Mouse (Mus musculus) heart, postnatal 14 days (tissue): ENCODE data around the gene Pam. TPM values are rescaled to one million over a fixed set of nuclear protein-coding genes. Genes with fewer than 3 reads are reported as not detected.

ENCODE experiments used
- DNase-seq, 2 experiments: peaks; one replicate each; pipeline ENCODE4 v3.0.0; 2021 to 2022
- intact Hi-C: fragments of 180-260 bp; cut with DNase I; formaldehyde crosslinking; loops from one replicate; pipeline ENCODE4 v1.15.1; 2025
- total RNA-seq, 2 experiments: library from RNA; stranded (reverse); gene quantifications; 2 replicates each; pipeline ENCODE4 v1.2.3; 2021

Gene Pam
- total RNA-seq, 2 experiments from 2014 or later, result 474 to 583 TPM

DNA sequence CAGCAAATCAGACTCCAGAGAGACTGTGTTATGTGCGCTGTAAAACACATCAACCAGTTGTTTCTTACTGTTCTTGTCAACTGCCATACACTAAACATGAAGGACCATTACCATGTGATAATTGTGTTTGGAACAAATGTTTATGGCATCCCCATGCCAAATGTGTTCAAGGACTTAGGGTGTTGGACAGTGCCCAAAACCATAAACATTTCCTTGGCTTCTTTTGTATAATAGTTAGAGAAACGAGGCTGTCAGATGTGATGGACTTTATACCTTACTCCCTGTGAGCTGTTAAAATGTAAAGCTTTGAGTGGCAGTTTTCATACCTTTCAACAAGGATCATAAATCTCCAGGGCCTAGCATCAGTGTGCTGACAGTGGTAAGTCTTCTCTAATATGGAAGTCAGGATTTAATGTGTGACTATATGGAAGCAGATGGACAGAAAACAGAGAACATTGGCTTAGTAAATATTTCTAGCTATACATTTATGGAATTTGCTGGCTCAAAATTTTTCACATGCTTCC, 169.4 kb downstream of the Pam start:
- no peak for DNase-seq
- intact Hi-C loops, result no loop called here

DNA sequence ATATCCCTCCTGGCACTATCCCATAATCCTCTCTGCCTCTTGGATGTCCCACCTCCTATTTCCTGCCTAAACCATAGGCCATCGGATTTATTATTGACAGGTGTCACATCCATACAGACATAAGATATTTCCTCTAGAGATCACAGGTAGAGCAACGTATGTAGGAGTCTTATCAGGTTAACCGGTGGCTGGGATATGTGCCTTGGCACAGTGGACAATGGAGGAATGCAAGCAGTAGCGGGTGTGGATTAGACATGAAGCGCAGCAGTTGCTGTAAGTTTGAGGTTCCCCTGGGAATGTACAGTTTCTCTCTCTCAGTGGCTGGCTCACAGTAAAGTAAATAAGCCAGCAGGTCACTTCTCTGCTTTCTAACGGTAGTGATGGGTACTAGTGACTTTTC, 173.1 kb downstream of the Pam start:
- intact Hi-C loops, result loop anchor here (5.0 kb wide), 1 partner anchor 55 kb away; no protein-coding TSS in a partner anchor
- DNase-seq, result no peak

- intact Hi-C loops, result loop anchor here (5.0 kb wide), 1 partner anchor 55 kb away; no protein-coding TSS in a partner anchor
- DNase-seq, result no peak
Measured at GRCm38 (mm10) chr1:97921886-97922285, 173.6 kb downstream of the Pam start.

GRCm38 (mm10) chr1:97918495-97918894, 177.0 kb downstream of the Pam start:
- intact Hi-C loops, result no loop called here
- DNase-seq, result peak; percentile 16 to 17

DNA sequence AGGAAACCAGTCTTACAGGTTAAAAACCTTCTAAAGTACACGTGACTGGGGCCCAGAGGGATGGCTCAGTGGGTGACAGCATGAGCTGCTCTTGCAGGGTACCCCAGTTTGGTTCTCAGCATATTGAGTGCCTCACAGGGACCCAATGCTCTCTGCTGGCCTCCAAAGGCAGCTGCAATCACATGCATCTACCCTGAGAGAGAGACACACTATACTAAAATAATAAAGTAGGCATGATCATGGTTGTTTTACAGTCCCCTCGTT, 178.5 kb downstream of the Pam start:
- intact Hi-C loops, result no loop called here
- DNase-seq, result no peak

- intact Hi-C loops, result no loop called here
- no peak for DNase-seq
Measured at GRCm38 (mm10) chr1:97916218-97916970, 179.1 kb downstream of the Pam start.

GRCm38 (mm10) chr1:97915726-97916125, 179.7 kb downstream of the Pam start:
- DNase-seq, result no peak
- intact Hi-C loops, result no loop called here

- intact Hi-C loops, result no loop called here
- no peak for DNase-seq
Measured at GRCm38 (mm10) chr1:97910874-97911273, 184.6 kb downstream of the Pam start.

DNA sequence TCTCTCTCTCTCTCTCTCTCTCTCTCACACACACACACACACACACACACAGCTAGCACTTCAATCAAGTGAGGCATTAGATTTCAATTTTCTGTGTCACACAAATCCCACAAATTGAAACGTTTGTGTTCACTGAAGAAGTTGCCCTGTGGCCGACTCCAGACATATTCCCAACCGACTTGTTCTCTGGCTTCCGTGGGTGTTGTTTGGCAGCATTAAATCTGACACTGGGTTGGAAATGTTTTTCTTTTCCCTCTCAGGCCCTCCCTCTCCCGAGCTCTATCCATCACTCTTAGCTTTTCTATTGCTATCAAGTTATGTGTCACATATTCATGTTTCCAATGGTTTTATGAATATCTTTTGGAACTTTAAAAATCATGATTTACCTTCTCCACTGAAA, 185.9 kb downstream of the Pam start:
- intact Hi-C loops, result no loop called here
- no peak for DNase-seq

GRCm38 (mm10) chr1:97908736-97909135, 186.7 kb downstream of the Pam start:
- intact Hi-C loops, result no loop called here
- no peak for DNase-seq

DNA sequence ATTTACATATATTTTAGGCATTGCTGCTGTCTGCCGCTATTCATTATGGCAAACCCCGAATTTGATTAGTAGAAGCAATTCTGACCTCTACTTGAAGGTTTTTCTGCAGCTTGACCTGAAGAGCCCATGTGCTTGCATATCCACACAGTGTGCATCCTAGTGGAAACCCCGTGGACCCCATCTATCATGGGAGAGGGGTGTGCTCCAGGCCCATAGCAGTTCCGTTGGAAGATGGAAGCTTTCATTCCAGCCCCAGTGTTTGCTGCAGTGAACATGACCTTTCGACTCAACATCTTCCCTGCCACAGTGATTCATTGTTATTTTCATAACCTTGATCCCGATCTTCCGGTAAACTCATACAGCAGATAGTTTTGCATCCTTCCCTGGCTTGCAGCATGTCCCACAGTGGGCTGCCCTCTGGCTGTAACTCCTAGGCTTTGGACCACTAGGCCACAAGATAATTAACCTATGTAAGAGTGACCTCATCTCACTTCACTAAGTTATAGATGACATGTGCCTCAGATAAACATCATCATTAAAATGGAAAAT, 191.5 kb downstream of the Pam start:
- DNase-seq, result no peak
- intact Hi-C loops, result no loop called here

GRCm38 (mm10) chr1:97902830-97903229, 192.6 kb downstream of the Pam start:
- intact Hi-C loops, result no loop called here
- DNase-seq, result no peak

DNA sequence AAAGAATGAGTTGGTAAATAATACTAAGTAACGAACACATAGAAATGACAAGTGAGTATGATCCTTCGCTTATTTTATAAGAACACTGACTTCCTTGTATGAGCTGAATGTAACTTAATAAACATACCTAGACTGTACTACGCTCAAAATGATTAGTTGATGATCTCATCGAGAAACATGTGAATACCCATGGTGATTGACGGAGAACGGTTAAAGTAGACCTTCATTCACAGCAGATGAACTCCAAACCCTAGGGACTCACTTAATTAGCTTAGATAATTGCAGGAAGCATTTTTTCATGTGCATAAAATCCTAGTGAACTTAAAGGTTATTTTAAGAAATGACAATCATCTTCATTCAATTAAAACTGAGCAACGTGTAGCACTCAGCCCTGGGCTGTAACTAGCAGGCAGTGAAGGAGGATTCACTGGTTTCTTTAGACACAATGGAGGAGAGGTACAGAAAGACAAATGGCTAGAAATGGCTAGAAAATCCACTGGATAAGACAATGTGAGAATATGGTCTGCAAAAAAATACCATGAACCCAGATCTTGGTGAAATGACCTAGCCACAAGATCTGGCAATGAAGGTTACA, 194.8 kb downstream of the Pam start:
- no peak for DNase-seq
- intact Hi-C loops, result no loop called here

- DNase-seq, result no peak
- intact Hi-C loops, result loop anchor here (5.0 to 10.0 kb wide), 2 partner anchors 90 to 467 kb away; no protein-coding TSS in a partner anchor
Measured at GRCm38 (mm10) chr1:97887511-97887910, 207.9 kb downstream of the Pam start.

DNA sequence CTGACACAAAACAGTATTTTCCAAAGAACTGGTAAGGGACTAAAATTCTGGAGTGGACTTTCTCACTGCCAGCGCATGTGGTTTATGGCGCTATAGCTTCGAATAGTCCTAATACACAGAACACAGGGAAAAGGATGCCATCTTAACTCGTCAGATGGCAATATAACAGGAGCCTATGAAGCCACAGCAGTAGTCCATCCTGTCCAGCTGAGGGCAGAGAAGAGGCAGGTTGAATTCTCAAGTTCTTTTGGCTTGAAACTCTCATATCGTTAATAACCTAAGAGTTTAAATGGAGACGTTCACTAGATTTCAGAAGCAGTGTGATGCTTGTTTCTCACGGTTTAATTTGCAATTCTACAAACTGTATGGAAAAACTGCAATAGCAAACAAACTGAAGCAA, 211.9 kb downstream of the Pam start:
- DNase-seq, result no peak
- intact Hi-C loops, result loop anchor here (10.0 kb wide), 1 partner anchor 471 kb away; no protein-coding TSS in a partner anchor

DNA sequence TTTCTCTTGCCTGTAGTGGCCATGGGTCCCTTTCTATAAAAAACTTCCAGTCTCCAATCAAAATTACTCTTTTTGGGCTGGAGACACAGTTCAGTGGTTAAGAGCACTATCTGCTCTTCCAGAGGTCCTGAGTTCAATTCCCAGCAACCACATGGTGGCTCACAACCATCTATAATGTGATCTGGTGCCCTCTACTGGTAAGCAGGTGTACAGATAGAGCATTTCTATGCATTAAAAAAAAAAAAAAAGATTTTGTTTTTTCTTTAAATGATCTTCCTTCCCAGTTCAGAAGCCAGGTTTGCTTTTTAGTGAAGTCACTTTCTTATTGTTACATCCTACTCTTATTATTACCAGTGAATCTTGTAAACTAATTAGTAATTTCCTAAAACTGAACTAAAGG, 218.4 kb downstream of the Pam start:
- no peak for DNase-seq
- intact Hi-C loops, result no loop called here

- no peak for DNase-seq
- intact Hi-C loops, result no loop called here
Measured at GRCm38 (mm10) chr1:97873490-97874054, 221.9 kb downstream of the Pam start.

- no peak for DNase-seq
- intact Hi-C loops, result no loop called here
Measured at GRCm38 (mm10) chr1:97872493-97872892, 223.0 kb downstream of the Pam start.

GRCm38 (mm10) chr1:97872072-97872471, 223.4 kb downstream of the Pam start:
- no peak for DNase-seq
- intact Hi-C loops, result no loop called here

DNA sequence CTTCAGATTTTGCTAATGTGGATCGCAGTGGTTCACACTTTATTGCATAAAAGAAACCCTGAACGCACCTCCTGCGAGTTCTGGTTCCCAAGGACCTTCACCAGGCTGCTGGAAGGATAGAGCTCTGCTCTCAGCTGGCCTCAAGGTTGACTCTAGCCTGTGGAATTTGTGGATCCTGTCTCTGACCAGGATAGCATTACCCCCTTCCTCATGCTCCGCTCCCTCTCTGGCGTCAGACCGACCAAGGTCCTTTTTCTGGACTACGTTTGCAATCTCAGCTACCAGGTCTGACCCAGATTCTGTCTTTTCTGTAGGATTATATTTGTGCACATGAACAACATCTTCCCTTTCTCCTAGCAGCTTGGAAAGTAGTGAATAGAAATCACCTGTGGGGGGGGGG, 231.3 kb downstream of the Pam start:
- no peak for DNase-seq
- intact Hi-C loops, result no loop called here

- DNase-seq, result no peak
- intact Hi-C loops, result no loop called here
Measured at GRCm38 (mm10) chr1:97863140-97863539, 232.3 kb downstream of the Pam start.

DNA sequence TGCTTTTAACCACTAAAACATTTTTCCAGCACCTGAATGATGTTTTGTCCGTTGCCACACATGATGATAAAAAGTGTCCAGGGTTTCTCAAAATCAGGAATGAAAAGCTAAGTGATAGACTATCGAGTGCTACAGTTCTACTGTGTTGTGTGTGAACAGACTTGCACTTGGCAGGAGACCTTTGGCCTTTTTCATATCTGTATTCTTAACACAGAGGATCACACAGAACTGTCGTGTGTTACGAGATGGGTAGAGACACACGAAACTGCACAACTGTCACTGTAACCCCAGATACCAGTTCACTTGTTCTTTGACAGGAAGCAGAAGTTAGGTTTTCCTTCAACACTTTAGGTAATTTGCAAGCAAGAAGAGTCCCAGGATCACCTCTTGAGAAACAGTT, 232.7 kb downstream of the Pam start:
- intact Hi-C loops, result no loop called here
- DNase-seq, result no peak
